ENCODE assay signal across 10 mouse cellular contexts in the genomic region with DNA sequence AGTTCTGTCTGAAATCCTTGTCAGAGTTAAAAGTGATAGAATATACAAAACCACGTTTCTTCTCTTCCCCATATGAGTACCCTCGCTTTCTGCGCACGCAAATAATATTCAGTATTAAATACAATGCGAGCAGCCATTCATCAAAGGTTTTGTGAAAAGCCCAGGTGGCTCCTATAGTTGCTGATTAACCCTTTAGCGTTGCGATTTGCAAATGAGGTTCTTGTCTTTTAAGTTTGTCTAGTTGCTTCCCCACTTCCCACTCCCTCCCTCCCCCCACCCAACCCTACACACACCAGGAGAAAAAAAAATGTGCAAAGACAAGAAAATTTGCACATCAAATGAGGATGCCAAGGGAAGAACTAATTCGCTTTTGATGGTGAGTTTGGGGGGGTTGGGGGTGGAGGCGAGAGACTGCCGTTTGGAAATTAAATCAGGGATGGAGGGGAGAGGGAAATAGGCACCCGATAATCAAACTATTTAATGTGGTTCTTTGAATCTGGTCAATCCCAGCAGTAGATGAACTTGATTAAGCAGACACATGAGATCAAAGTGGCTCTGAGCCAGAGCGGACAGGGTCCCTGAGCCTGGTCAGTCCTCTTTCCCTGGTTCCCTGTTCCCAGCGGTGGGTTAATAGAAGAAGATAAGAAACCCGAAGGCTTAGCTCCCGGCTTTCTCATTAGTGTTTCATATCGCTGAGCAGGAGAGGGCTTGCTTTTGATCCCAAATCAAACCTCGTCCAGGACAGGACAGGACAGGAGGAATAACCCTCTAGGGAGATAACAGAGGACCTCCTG. TPM values are rescaled to one million over a fixed set of nuclear protein-coding genes. Genes with fewer than 3 reads are reported as not detected.
DNase-seq lines count a peak whose midpoint lies in the region; ATAC-seq lines count a peak whose summit lies in the region.
"Had no signal": no experiment of that assay in that cellular context is flagged by ENCODE, and none has a peak within 500 bp of the region (broad histone marks: within the 10 kb centered on the region; RNA-seq: fewer than 3 reads in every experiment).

No protein-coding gene starts in this region.

- H3K27me3 ChIP-seq in heart, embryonic 10.5 days (ENCODE audit: insufficient read depth, poor library complexity, severe bottlenecking) = peaks cover 53% of the 10 kb centered on the region
- H3K27me3 ChIP-seq in hindbrain, embryonic 14.5 days (ENCODE audit: control insufficient read depth, insufficient read depth, low read length) = peaks cover 70% of the 10 kb centered on the region
- H3K27me3 ChIP-seq in midbrain, embryonic 10.5 days (ENCODE audit: low read depth, poor library complexity, severe bottlenecking) = peaks cover 85% of the 10 kb centered on the region

- H3K9me3 ChIP-seq in heart, embryonic 10.5 days = no peaks in the 10 kb centered on the region
- H3K9me3 ChIP-seq in hindbrain, embryonic 14.5 days (ENCODE audit: control insufficient read depth, low read length) = no peaks in the 10 kb centered on the region
- H3K9me3 ChIP-seq in midbrain, embryonic 10.5 days (replicated peaks) = no peaks in the 10 kb centered on the region

- peak; percentile 9; the same call in 1 of the 2 replicates for ATAC-seq in hindbrain, embryonic 14.5 days (ENCODE audit: low FRiP score)

- peak overlapping the region; percentile 61 for H3K4me2 ChIP-seq in hindbrain, embryonic 14.5 days (replicated peaks)

- H3K4me3 ChIP-seq in heart, embryonic 10.5 days = peak overlapping the region; percentile 58
- H3K4me3 ChIP-seq in hindbrain, embryonic 14.5 days (replicated peaks; ENCODE audit: low read length) = peak overlapping the region; percentile 30
- H3K4me3 ChIP-seq in midbrain, embryonic 10.5 days = peak overlapping the region; percentile 55

- DNase-seq in heart, embryonic 10.5 days (ENCODE audit: low spot score) = no peak
- no peak for DNase-seq in heart, adult 18-20 months
- peak; percentile 53 for DNase-seq in embryo, embryonic 10.5 days (ENCODE audit: low spot score)
- DNase-seq in hindbrain, embryonic 14.5 days (ENCODE audit: low spot score) = peak; percentile 30
- peak; percentile 33 for DNase-seq in midbrain, embryonic 10.5 days (ENCODE audit: low spot score)
- DNase-seq in B cell, adult 2 months = no peak
- no peak for DNase-seq in spleen, postnatal 4 days (ENCODE audit: low spot score in 2 of 2)
- no peak for DNase-seq in cerebellum, adult 9-11 months
- DNase-seq: cerebellum, adult 11-12 months had no signal

- H3K27ac ChIP-seq in heart, embryonic 10.5 days = 0 out of 2 replicates have a peak overlapping the region, but pooled peaks have one; percentile 31
- H3K27ac ChIP-seq in hindbrain, embryonic 14.5 days = no peak overlapping the region
- no peak overlapping the region for H3K27ac ChIP-seq in midbrain, embryonic 10.5 days (replicated peaks)

- under 1% methylated on average over 17 of the region's 17 CpGs for WGBS in heart, embryonic 10.5 days
- 1% methylated on average over 17 of the region's 17 CpGs for WGBS in hindbrain, embryonic 14.5 days
- under 1% methylated on average over 17 of the region's 17 CpGs for WGBS in midbrain, embryonic 10.5 days

- peaks cover 21% of the 10 kb centered on the region for H3K4me1 ChIP-seq in heart, embryonic 10.5 days
- peaks cover 14% of the 10 kb centered on the region; the same call in 1 of the 2 replicates for H3K4me1 ChIP-seq in hindbrain, embryonic 14.5 days (replicated peaks; ENCODE audit: control insufficient read depth, insufficient read depth, low read length)
- peaks cover 43% of the 10 kb centered on the region for H3K4me1 ChIP-seq in midbrain, embryonic 10.5 days

- peak overlapping the region; percentile 25; the same call in 1 of the 2 replicates for H3K9ac ChIP-seq in hindbrain, embryonic 14.5 days

- H3K36me3 ChIP-seq in heart, embryonic 10.5 days = no peaks in the 10 kb centered on the region
- no peaks in the 10 kb centered on the region for H3K36me3 ChIP-seq in hindbrain, embryonic 14.5 days (replicated peaks; ENCODE audit: control insufficient read depth, insufficient read depth)
- no peaks in the 10 kb centered on the region for H3K36me3 ChIP-seq in midbrain, embryonic 10.5 days

RNA-seq across cellular contexts. Expression of gene Dkk1, which starts 0.6 kb away (rescaled TPM):
- 4.2 and 16.2 TPM in 2 replicates for polyA plus RNA-seq in heart, embryonic 10.5 days (2016; fragmentation: Nextera tagmentation; extraction: Ambion mirVana)
- total RNA-seq in heart, adult 18-20 months (2021) = not detected
- 1.1 and 1.2 TPM in 2 replicates for polyA plus RNA-seq in hindbrain, embryonic 14.5 days (2014; fragmentation: Nextera tagmentation; extraction: Ambion mirVana)
- polyA plus RNA-seq in midbrain, embryonic 10.5 days (2016; fragmentation: Nextera tagmentation; extraction: Ambion mirVana) = 6.2 and 11.1 TPM in 2 replicates
- total RNA-seq: gastrocnemius, postnatal 4 days had no signal

Comparison
In these comparisons a context has a peak if more than half of its experiments do, and no peak if none do; other contexts are left out.
1. DNase-seq: peak in embryo, embryonic 10.5 days (single experiment), hindbrain, embryonic 14.5 days (single experiment) and midbrain, embryonic 10.5 days (single experiment); none in heart, embryonic 10.5 days (single experiment), heart, adult 18-20 months (0 of 2), B cell, adult 2 months (0 of 2), spleen, postnatal 4 days (0 of 2) and cerebellum, adult 9-11 months (single experiment).
2. Peak in every context shown above with its lines, with median percentiles within 50 percentile points of each other: H3K4me3 ChIP-seq.